Mouse (Mus musculus): ENCODE measurements around the gene Chaf1a. TPM values are rescaled to one million over a fixed set of nuclear protein-coding genes. Genes with fewer than 3 reads are reported as not detected.
A peak's percentile ranks its signal among the peaks of the same experiment; 100 is the strongest.

Gene Chaf1a
- polyA plus RNA-seq, 1 experiment, result 16.9 TPM

GRCm38 (mm10) chr17:56031431-56031830, 8.8 kb upstream of the Chaf1a start:
- Histone ChIP-seq H3K4me3 (ENCODE audit: control insufficient read depth, insufficient read depth, low read length) (no peak overlapping the region), H3K4me1 (replicated peaks; ENCODE audit: control insufficient read depth, insufficient read depth, low read length) (peaks cover 59% of the 10 kb centered on the region), H3K27ac (ENCODE audit: control insufficient read depth, insufficient read depth, low read length) (0 out of 2 replicates have a peak overlapping the region, but pooled peaks have one; percentile 17), H3K36me3 (ENCODE audit: control insufficient read depth, insufficient read depth, low read length) (no peaks in the 10 kb centered on the region), H3K27me3 (ENCODE audit: control insufficient read depth, insufficient read depth, low read length) (no peaks in the 10 kb centered on the region)
- TF ChIP-seq POLR2A (IDR thresholded peaks at IDR 0.05; ENCODE audit: control insufficient read depth, extremely low read depth, insufficient read depth, low read length, poor library complexity) (no peak), CTCF (IDR thresholded peaks at IDR 0.05; ENCODE audit: borderline replicate concordance, control insufficient read depth, extremely low read depth, insufficient read depth, low read length, poor library complexity) (no peak)
- DNase-seq, result no peak
- WGBS, result 89% methylated on average over 7 of the region's 7 CpGs

GRCm38 (mm10) chr17:56032127-56032733, 8.0 kb upstream of the Chaf1a start:
- TF ChIP-seq POLR2A (IDR thresholded peaks at IDR 0.05; ENCODE audit: control insufficient read depth, extremely low read depth, insufficient read depth, low read length, poor library complexity) (no peak), CTCF (IDR thresholded peaks at IDR 0.05; ENCODE audit: borderline replicate concordance, control insufficient read depth, extremely low read depth, insufficient read depth, low read length, poor library complexity) (no peak)
- Histone ChIP-seq H3K27ac (ENCODE audit: control insufficient read depth, insufficient read depth, low read length) (peak overlapping the region; percentile 31; the same call in 1 of the 2 replicates), H3K4me1 (replicated peaks; ENCODE audit: control insufficient read depth, insufficient read depth, low read length) (peaks cover 58% of the 10 kb centered on the region), H3K36me3 (ENCODE audit: control insufficient read depth, insufficient read depth, low read length) (no peaks in the 10 kb centered on the region), H3K4me3 (ENCODE audit: control insufficient read depth, insufficient read depth, low read length) (no peak overlapping the region), H3K27me3 (ENCODE audit: control insufficient read depth, insufficient read depth, low read length) (no peaks in the 10 kb centered on the region)
- no peak for DNase-seq
- 74% methylated on average over 6 of the region's 6 CpGs for WGBS

- Histone ChIP-seq H3K27me3 (ENCODE audit: control insufficient read depth, insufficient read depth, low read length) (no peaks in the 10 kb centered on the region), H3K36me3 (ENCODE audit: control insufficient read depth, insufficient read depth, low read length) (no peaks in the 10 kb centered on the region), H3K4me3 (ENCODE audit: control insufficient read depth, insufficient read depth, low read length) (no peak overlapping the region), H3K27ac (ENCODE audit: control insufficient read depth, insufficient read depth, low read length) (no peak overlapping the region; the same call in 1 of the 2 replicates), H3K4me1 (replicated peaks; ENCODE audit: control insufficient read depth, insufficient read depth, low read length) (peaks cover 54% of the 10 kb centered on the region)
- TF ChIP-seq CTCF (IDR thresholded peaks at IDR 0.05; ENCODE audit: borderline replicate concordance, control insufficient read depth, extremely low read depth, insufficient read depth, low read length, poor library complexity) (no peak), POLR2A (IDR thresholded peaks at IDR 0.05; ENCODE audit: control insufficient read depth, extremely low read depth, insufficient read depth, low read length, poor library complexity) (no peak)
- DNase-seq, result peak; percentile 65
- WGBS, result 17% methylated on average over 7 of the region's 7 CpGs
Measured at GRCm38 (mm10) chr17:56032831-56033230, 7.4 kb upstream of the Chaf1a start.

GRCm38 (mm10) chr17:56034040-56034725, 6.1 kb upstream of the Chaf1a start:
- DNase-seq, result no peak
- WGBS, result 68% methylated on average over 7 of the region's 7 CpGs
- Histone ChIP-seq H3K27ac (ENCODE audit: control insufficient read depth, insufficient read depth, low read length) (peak overlapping the region; percentile 72), H3K4me1 (replicated peaks; ENCODE audit: control insufficient read depth, insufficient read depth, low read length) (peaks cover 52% of the 10 kb centered on the region), H3K4me3 (ENCODE audit: control insufficient read depth, insufficient read depth, low read length) (peak overlapping the region; percentile 31; the same call in 1 of the 2 replicates), H3K36me3 (ENCODE audit: control insufficient read depth, insufficient read depth, low read length) (no peaks in the 10 kb centered on the region), H3K27me3 (ENCODE audit: control insufficient read depth, insufficient read depth, low read length) (no peaks in the 10 kb centered on the region)
- TF ChIP-seq POLR2A (IDR thresholded peaks at IDR 0.05; ENCODE audit: control insufficient read depth, extremely low read depth, insufficient read depth, low read length, poor library complexity), result no peak
- no peak for TF ChIP-seq CTCF (IDR thresholded peaks at IDR 0.05; ENCODE audit: borderline replicate concordance, control insufficient read depth, extremely low read depth, insufficient read depth, low read length, poor library complexity)

- no peaks in the 10 kb centered on the region for H3K36me3 ChIP-seq (ENCODE audit: control insufficient read depth, insufficient read depth, low read length)
- peaks cover 48% of the 10 kb centered on the region for H3K4me1 ChIP-seq (replicated peaks; ENCODE audit: control insufficient read depth, insufficient read depth, low read length)
- peak overlapping the region; percentile 72 for H3K27ac ChIP-seq (ENCODE audit: control insufficient read depth, insufficient read depth, low read length)
- no peaks in the 10 kb centered on the region for H3K27me3 ChIP-seq (ENCODE audit: control insufficient read depth, insufficient read depth, low read length)
- 66% methylated on average over 6 of the region's 6 CpGs for WGBS
- peak overlapping the region; percentile 31 for H3K4me3 ChIP-seq (ENCODE audit: control insufficient read depth, insufficient read depth, low read length)
- TF ChIP-seq CTCF (IDR thresholded peaks at IDR 0.05; ENCODE audit: borderline replicate concordance, control insufficient read depth, extremely low read depth, insufficient read depth, low read length, poor library complexity), result no peak
- no peak for TF ChIP-seq POLR2A (IDR thresholded peaks at IDR 0.05; ENCODE audit: control insufficient read depth, extremely low read depth, insufficient read depth, low read length, poor library complexity)
- DNase-seq, result no peak
Measured at GRCm38 (mm10) chr17:56034726-56035100, 5.5 kb upstream of the Chaf1a start.

GRCm38 (mm10) chr17:56035216-56035615, 5.0 kb upstream of the Chaf1a start:
- peaks cover 46% of the 10 kb centered on the region for H3K4me1 ChIP-seq (replicated peaks; ENCODE audit: control insufficient read depth, insufficient read depth, low read length)
- peak overlapping the region; percentile 72; the same call in 1 of the 2 replicates for H3K27ac ChIP-seq (ENCODE audit: control insufficient read depth, insufficient read depth, low read length)
- 62% methylated on average over 4 of the region's 4 CpGs for WGBS
- H3K27me3 ChIP-seq (ENCODE audit: control insufficient read depth, insufficient read depth, low read length), result no peaks in the 10 kb centered on the region
- no peaks in the 10 kb centered on the region for H3K36me3 ChIP-seq (ENCODE audit: control insufficient read depth, insufficient read depth, low read length)
- no peak for DNase-seq
- H3K4me3 ChIP-seq (ENCODE audit: control insufficient read depth, insufficient read depth, low read length), result peak overlapping the region; percentile 31
- TF ChIP-seq POLR2A (IDR thresholded peaks at IDR 0.05; ENCODE audit: control insufficient read depth, extremely low read depth, insufficient read depth, low read length, poor library complexity), result no peak
- no peak for TF ChIP-seq CTCF (IDR thresholded peaks at IDR 0.05; ENCODE audit: borderline replicate concordance, control insufficient read depth, extremely low read depth, insufficient read depth, low read length, poor library complexity)

Measured in thymus, adult 2 months (tissue).